Mouse (Mus musculus) embryo, embryonic 11.5 days (tissue): ENCODE measurements around the gene Nagpa.
A peak's percentile ranks its signal among the peaks of the same experiment; 100 is the strongest.
"Not testable (repeated sequence)": the region's sequence is repeated elsewhere in the genome, so short reads cannot be mapped to it uniquely, and the experiment has no call there.

Experiments used
- DNase-seq: peaks from one replicate; pipeline ENCODE4 v3.0.0-alpha.2; 2012; ENCODE audit warnings: low read depth, low spot score

The Nagpa gene

DNA sequence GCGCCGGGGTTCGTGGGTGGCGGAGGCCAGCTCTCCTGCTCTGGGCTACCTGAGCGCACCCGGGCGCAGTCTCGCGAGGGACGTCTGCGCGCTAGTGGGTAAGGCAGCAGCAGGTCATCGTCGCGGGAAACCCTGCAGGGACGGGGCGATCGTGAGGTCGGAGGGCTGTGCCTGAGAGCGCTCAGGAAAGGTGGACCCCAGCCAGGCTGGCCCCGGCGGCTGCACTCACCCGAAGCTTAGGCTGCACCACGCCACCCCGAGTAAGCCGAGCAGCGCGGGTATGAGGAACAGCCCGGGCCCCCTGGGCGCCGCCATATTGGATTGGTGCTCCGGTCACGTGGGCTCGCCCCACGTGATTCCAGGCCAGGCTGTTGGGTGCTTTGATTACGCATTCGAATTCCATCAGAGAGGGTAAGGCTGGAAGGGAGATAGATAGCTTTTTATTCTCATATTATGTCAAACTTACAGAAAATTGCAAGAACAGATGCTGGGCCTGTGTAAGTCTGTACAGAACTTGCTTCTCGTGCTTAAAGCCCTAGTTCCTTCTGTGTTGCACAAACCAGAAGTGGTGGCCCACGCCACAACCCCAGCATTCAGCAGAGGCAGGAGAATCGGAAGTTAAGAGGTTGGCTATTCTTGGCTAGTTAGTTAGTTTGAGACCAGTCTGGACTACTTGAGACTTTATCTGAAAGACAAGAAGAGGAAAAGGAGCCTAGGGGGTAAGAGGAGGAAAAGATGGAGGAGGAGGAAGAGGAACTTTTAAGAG lies at the start of gene Nagpa:
Nagpa (minus strand) TSS at position 345 of the 766 bp plus-strand sequence.
- peak; percentile 82 for DNase-seq

- DNase-seq, result no peak
These were observed 48.4 kb upstream of the Nagpa start for GRCm38 (mm10) chr16:5252260-5252659.

GRCm38 (mm10) chr16:5250891-5251290 lies 47.1 kb upstream of the Nagpa start:
- no peak for DNase-seq

DNA sequence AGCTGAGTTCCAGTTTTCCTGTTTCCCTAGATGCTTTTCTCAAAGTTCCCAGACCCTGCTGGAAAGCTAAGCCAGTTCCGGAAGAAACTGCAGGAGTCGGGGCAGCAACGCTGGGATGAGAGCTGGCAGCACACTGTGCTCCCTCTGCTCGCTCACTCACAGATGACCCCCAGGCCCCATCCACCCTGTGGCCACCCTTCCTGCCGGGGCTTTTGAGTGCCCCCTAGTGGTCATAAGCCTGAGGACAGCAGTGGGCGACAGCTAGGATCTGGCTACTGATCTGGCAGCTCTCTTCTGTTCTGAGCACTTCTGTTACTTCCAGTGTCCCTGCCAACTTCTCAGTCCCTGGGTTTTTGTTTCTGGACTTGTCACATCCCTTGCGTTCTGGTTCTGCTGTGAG lies 40.6 kb upstream of the Nagpa start:
- DNase-seq, result no peak

GRCm38 (mm10) chr16:5242882-5243281 lies 39.1 kb upstream of the Nagpa start:
- DNase-seq, result no peak

GRCm38 (mm10) chr16:5242355-5242754 lies 38.5 kb upstream of the Nagpa start:
- no peak for DNase-seq

DNA sequence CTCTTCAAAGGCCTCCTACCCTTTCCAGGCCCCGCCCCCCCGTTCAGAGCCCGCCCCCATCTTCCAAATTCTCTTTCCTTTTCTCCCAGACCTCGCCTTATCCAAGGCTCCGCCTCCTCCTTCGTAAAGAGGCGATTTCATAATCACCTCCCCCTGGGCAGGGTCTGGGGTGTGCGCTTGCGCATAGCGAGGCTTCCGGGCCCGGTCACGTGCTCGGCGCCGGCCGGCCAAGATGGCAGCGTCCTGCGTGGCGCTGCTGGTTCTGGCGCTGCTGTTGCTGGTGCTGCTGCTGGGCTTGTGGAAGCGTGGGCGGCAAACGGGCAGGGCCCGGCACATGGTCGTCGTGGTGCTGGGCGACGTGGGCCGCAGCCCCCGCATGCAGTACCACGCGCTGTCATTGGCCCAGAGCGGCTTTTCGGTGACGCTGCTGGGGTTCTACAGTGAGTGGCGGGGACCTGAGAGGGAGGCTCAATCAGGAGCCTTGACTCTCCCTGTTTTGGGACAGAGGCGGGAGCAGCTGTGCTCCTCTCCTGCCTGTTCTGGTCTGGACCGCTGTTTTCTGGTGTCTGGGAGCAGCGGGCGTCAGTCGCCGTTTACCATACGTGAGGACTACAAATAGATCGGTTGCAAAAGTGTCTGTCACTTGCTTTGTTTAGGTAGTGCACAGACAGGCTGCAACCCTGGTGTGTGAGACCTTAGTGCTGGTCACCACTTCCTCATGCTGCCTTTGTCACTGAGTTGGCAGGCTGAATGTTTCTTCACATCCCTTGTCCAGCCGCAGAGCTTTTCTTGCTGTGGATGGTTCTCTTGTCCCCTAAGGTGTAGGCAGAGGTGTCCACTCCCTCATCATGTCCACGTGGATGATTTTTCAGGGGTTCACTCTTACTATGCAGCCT lies 29.9 kb upstream of the Nagpa start, which contains the start of gene Alg1:
Alg1 (plus strand) TSS at position 204 of the 896 bp plus-strand sequence.
- DNase-seq, result peak; percentile 89

DNA sequence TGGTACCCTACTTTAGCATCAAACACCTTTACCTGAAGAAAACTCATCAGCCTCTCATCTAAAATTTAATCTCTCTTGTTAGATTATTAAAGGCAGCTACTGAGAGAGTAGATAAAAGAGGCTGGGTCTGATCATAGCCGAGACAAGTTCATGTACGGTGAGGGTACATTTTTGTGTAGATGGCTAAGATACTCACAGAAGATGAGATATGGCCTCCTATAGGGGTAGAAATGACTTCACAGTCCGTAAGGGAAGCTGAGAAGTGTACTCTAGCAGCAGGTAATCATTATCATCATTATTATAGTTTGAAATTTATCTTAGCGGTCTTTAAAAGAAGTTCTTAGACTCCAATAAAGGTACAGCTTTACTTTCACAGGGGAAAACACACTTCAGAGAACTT lies 29.2 kb upstream of the Nagpa start:
- DNase-seq, result no peak

GRCm38 (mm10) chr16:5228103-5228502 lies 24.3 kb upstream of the Nagpa start:
- not testable (repeated sequence) for DNase-seq

GRCm38 (mm10) chr16:5227501-5227900 lies 23.7 kb upstream of the Nagpa start:
- DNase-seq, result not testable (repeated sequence)

DNA sequence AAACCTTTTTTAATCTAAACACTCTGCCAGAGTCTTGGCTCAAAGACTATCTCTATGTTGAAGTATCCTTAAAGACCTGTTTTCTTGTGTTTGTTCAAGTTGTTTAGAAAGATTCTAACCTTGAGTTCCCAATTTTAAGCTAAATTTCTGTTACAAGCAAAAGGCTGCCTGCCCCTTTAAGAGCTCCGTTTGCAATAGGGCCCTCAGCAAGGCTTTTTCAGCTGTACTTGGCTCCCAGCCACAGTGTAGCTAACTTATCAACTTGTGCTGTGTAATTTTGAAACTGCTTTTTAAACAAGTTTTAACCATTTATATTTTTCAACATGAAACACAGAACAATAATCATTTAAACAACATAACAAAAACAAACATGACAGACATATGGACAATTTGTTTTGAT lies 22.7 kb upstream of the Nagpa start:
- not testable (repeated sequence) for DNase-seq

DNA sequence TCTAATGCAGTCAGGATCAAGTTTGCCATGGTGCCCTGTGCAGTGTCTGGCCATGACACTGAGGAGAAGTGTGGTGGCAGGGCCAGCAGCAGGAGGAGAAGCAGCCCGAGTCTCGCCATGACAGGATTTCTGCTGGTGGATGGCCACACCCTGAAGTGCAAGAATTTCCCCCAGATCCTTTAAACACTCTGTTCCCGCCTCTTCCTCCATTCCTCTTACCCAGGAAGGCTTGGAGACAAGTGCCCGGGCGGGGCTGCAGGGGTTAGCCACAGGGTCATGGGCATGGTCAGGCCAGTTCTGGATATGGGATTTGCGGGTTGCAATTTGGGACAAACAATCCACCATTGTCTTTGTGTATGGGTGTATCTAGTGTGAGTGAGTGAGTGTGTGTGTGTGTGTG lies 18.3 kb upstream of the Nagpa start, which contains the start of gene AU021092:
AU021092 (minus strand) TSS at position 160 of the 400 bp plus-strand sequence.
- no peak for DNase-seq

DNA sequence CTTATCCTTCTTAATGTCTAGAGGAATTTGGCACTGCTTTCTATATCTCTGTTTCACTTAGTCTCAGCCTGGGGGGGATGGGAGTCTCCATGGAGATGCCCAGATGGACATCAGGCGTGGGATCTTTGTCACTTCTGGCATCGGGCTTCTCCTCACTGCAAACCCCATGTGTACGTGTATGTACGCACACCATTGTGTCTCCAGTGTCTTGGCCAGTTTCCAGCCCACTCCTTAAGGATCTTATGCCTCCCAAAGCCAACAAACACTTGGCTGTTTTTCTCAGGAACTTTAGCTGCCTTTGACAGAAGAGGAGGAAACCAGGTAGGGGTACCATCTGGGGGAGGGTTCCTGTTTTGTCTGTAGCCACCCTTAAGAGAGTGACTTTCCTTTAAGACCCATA lies 17.6 kb upstream of the Nagpa start:
- DNase-seq, result no peak

GRCm38 (mm10) chr16:5217341-5218133 lies 13.7 kb upstream of the Nagpa start:
- DNase-seq, result no peak

GRCm38 (mm10) chr16:5216686-5217085 lies 12.9 kb upstream of the Nagpa start:
- DNase-seq, result no peak

- no peak for DNase-seq
These were observed 10.3 kb upstream of the Nagpa start for GRCm38 (mm10) chr16:5214126-5214525.

- no peak for DNase-seq
These were observed 8.3 kb upstream of the Nagpa start for GRCm38 (mm10) chr16:5212150-5212549.

DNA sequence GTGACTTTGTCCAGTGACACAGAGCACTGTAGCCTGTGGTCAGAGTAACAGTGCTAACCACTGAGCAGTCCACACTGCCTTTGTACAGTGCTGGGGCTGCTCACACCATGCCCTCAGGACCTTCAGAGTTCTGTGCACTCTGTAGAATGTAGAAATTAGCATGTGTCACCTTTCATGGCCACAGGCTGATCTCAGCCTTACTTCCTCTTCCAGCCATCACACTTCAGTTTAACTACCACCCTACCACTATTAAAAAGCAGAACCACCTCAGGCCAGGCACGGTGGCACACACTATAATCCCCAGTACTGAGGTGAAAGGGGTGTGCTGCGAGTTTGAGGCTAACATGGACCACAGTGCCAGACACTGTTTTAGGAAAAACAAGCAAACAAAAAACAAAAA lies 6.6 kb upstream of the Nagpa start:
- DNase-seq, result no peak

DNA sequence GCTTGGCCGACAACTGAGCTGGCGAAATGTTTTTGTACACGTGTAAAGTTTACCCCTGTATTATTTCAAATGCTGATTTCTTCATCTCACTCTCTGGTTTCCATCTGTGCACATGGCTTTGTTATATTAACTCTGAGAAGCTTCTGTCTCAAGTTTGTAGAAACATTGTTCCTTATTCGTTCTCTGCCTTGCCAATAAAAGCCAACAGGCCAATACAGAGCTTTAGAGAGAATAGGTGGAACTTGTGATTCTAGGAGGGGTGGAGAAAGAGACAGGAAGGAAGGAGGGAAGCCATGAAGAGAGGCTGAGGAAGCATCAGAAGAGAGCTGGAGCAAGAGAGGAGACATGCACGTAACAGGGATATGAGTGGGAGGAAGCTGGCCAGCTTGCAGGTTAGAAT lies 2.2 kb upstream of the Nagpa start:
- no peak for DNase-seq

DNA sequence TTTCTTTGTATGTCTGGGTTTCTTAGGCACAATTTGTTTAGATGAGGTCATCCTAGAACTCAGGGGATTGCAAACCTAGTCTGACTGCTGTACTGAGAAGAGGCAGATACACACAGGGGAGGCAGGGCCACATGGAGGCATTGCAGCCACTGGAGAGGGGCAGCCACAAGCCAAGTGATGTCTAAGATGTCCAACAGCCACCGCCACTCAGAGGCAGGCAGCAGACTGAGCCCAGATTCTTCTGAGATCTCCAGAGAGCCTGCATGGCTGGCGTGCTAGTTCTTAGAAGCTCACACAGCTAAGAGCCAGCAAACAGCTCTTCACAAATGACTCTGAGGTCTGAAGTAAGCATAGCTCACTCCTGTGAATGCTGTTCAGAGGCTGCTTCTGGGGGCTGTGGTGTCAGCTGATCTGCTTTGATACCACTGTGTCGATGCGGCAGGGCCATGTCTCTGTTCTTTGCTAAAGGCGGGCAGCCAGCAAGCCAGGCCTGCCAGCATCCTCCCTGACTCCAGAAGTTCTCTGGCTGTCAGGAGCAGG lies 1.7 kb upstream of the Nagpa start:
- no peak for DNase-seq

DNA sequence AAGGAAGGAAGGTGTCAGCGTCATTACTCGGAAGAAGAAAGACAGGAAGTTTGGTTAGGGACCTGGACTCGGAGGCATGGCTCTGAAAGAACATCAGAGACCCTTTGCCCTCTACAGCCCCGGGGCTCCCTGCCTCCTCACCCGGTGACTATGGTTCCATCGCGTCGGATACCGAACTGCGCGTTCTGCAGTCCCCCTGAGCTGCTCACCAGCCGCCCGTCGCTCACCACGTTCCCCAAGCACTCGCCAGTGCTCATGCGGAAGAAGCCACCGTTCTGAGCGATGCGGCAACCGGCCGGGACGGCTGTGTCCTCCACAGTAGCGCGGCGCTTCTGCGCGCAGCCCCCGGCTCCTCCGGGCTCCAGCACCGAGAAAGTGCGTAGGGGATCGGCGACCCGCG lies 612 bp downstream of the Nagpa start:
- DNase-seq, result no peak
